Mouse (Mus musculus) stomach, embryonic 16.5 days (tissue): ENCODE data around the gene Glrp1. TPM values are rescaled to one million over a fixed set of nuclear protein-coding genes. Genes with fewer than 3 reads are reported as not detected.

Experiments
- ATAC-seq: fragments of 200-750 bp; cut with Nextera tagmentation; 2 replicates; pipeline ENCODE4 v1.8.0; 2017; ENCODE audit warnings: moderate number of reproducible peaks, moderate TSS enrichment; ENCODE audit not compliant: insufficient read depth, low FRiP score
- H3K27ac ChIP-seq: fragments of 300-500 bp; sonication (generic); 2 replicates; pipeline ENCODE4 v1.5.1; 2014; ENCODE audit warnings: low read length
- H3K27me3 ChIP-seq: fragments of 300-500 bp; sonication (generic); 2 replicates; pipeline ENCODE4 v1.6.1; 2014; ENCODE audit warnings: low read length, control low read depth, mixed read lengths; ENCODE audit not compliant: control insufficient read depth, insufficient read depth
- H3K36me3 ChIP-seq: fragments of 300-500 bp; sonication (generic); 2 replicates; pipeline ENCODE4 v1.6.1; 2014; ENCODE audit warnings: low read length; ENCODE audit not compliant: control insufficient read depth, insufficient read depth
- H3K4me1 ChIP-seq: fragments of 300-500 bp; sonication (generic); 2 replicates; pipeline ENCODE4 v1.6.1; 2014; ENCODE audit warnings: low read length, control low read depth, mixed read lengths; ENCODE audit not compliant: control insufficient read depth, insufficient read depth
- H3K4me2 ChIP-seq: fragments of 300-500 bp; sonication (generic); 2 replicates; pipeline ENCODE4 v1.6.1; 2014; ENCODE audit warnings: low read depth, low read length, mixed read lengths
- H3K4me3 ChIP-seq: fragments of 300-500 bp; sonication (generic); replicated peaks from 2 replicates; pipeline ENCODE4 v1.5.1; 2014; ENCODE audit warnings: mild to moderate bottlenecking, low read length
- H3K9ac ChIP-seq: fragments of 300-500 bp; sonication (generic); 2 replicates; pipeline ENCODE4 v1.6.1; 2014; ENCODE audit warnings: low read length
- H3K9me3 ChIP-seq: fragments of 300-500 bp; sonication (generic); replicated peaks from 2 replicates; pipeline ENCODE4 v1.6.1; 2016; ENCODE audit warnings: low read length, control low read depth; ENCODE audit not compliant: control insufficient read depth
- WGBS: fragments of 180-500 bp; shearing (Covaris S2); extraction: QIAGEN DNeasy Blood & Tissue Kit; methylation state at CpG from one replicate; pipeline ENCODE4 v1.1.7; 2014; 5-methylcytosine and 5-hydroxymethylcytosine counted together
- polyA plus RNA-seq: library from polyadenylated mRNA; unstranded; fragments of >200 nt; fragmentation: Nextera tagmentation; extraction: Ambion mirVana; gene quantifications from 2 replicates; pipeline ENCODE4 v1.2.1, GENCODE M21; 2015

The Glrp1 gene
- polyA plus RNA-seq, 1 experiment from 2014 or later, result 0.09 TPM

DNA sequence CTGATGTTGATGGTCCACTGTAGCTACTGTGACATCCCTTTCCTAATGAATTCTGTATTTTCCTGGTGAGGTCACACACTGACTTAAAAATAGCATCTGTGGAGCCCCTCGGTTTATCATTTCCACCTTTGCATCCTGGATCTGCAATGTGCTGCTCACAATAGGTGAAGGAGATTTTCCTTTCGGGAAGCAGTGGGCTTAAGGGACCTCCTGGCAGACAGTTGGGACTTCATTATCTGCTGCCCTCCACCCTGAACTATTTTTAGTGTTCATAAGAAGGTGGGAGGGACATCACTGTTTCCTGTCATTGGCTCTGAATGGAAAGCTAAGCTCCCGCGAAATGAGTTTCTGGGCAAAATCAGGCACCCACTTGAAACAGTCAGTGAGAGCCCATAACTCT, 20.9 kb downstream of the Glrp1 start:
- 55% methylated on average over 4 of the region's 4 CpGs for WGBS
- H3K4me2 ChIP-seq, result no peak overlapping the region
- no peak for ATAC-seq
- no peaks in the 10 kb centered on the region for H3K36me3 ChIP-seq
- H3K4me1 ChIP-seq, result peaks cover 2% of the 10 kb centered on the region; the same call in 1 of the 2 replicates
- H3K4me3 ChIP-seq, result no peak overlapping the region
- H3K9ac ChIP-seq, result no peak overlapping the region
- H3K9me3 ChIP-seq, result no peaks in the 10 kb centered on the region
- no peak overlapping the region for H3K27ac ChIP-seq
- no peaks in the 10 kb centered on the region for H3K27me3 ChIP-seq

DNA sequence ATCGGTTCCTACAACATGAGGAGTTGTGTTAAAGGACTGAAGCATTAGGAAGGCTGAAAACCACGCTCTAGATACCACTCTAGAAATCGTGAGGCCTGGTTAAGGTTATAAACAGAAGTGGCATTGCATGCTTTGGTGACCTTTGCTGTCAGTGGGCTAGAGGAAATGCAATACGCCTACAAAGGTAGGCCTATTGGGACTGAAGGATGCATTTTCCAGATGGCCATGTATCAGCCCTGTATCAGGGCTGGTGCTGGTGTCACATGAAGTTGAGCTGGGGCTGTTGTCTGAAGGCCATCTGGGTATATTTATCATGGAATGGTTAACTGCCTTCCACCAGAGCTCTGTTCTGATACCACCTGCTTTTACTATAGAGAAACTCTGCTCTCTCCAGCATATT, 23.5 kb downstream of the Glrp1 start:
- Histone ChIP-seq H3K4me3 (no peak overlapping the region), H3K27me3 (no peaks in the 10 kb centered on the region), H3K9me3 (no peaks in the 10 kb centered on the region), H3K4me2 (no peak overlapping the region), H3K4me1 (no peaks in the 10 kb centered on the region), H3K36me3 (no peaks in the 10 kb centered on the region), H3K27ac (no peak overlapping the region), H3K9ac (no peak overlapping the region)
- ATAC-seq, result no peak
- 80% methylated on average over 4 of the region's 4 CpGs for WGBS

DNA sequence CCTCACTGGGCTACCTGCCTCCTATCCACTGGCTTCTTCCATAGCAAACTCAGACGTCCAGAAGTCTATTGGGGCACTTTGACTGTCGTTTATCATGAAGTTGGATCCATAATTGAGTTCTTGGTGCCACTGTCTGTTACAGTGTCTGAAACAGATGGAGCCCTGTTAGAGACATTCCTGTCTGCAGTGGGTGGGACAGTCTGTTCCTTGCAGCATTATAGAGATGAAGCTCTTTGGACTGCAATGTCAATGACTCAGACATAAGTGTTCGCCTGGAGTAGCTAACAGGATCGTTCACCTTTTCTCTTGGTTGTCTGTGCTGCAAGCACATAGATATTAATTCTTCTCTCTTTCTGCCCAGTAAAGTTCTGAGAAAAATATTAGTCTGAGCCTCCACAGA, 25.8 kb downstream of the Glrp1 start:
- ATAC-seq, result no peak

DNA sequence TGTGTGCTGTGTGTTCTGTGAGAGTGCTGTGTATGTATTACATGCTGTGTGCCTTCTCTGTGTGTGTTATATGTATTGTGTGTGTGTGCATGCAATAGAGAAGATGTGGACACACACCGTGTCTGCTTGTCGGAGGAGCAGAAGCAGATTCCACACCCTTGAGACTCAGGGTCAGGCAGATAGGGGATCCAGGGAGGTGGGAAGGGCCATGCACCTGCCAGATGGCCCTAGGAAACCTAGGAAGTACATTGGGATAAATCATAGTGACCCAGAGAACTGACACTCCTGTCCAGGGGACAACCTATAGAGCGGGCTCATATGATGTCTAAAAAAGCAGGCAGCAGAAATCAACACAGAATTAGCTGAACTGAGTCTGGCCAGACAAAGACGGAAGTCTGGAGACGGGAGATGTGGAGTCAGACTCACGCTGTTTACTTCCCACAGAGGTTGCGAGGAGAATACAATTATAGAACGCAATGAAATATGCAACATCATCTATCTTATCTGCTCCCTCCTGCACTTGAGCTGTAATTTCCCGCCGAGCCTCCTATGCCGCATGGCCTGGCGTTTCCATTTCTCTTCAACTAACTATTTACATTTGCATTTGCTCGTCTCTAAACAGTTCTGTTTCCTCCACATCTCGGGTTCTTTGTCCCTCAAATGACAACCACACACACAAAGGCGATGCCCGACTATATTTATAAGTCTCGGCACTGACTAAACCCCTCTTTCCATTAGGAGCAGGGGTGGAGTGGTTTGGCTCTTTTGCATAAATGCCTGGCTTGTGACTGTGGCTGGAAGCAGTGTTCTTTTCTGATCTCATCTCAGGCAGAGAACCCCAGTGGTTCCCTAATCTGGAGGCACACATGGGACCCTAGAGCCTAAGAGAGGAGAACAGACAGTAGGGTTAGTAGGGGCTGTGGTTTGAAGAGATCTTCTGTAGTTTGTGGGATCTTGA, 27.4 kb downstream of the Glrp1 start:
- H3K9me3 ChIP-seq, result no peaks in the 10 kb centered on the region
- no peak overlapping the region for H3K4me3 ChIP-seq
- peak overlapping the region; percentile 7; the same call in 1 of the 2 replicates for H3K4me2 ChIP-seq
- H3K27me3 ChIP-seq, result no peaks in the 10 kb centered on the region
- ATAC-seq, result peak; percentile 47; the same call in 1 of the 2 replicates
- no peak overlapping the region for H3K9ac ChIP-seq
- peak overlapping the region; percentile 38; the same call in 1 of the 2 replicates for H3K27ac ChIP-seq
- 0 out of 2 replicates have a peak, but pooled peaks cover 3% of the 10 kb centered on the region for H3K4me1 ChIP-seq
- no peaks in the 10 kb centered on the region for H3K36me3 ChIP-seq
- WGBS, result 34% methylated on average over 17 of the region's 17 CpGs

More for the DNA sequence above, 25.8 kb downstream of the Glrp1 start:
- Histone ChIP-seq H3K4me2 (no peak overlapping the region), H3K9ac (no peak overlapping the region), H3K27me3 (no peaks in the 10 kb centered on the region), H3K27ac (no peak overlapping the region), H3K36me3 (no peaks in the 10 kb centered on the region), H3K4me3 (no peak overlapping the region), H3K9me3 (no peaks in the 10 kb centered on the region), H3K4me1 (no peaks in the 10 kb centered on the region)
- 68% methylated on average over 4 of the region's 4 CpGs for WGBS

- ATAC-seq, result no peak
- Histone ChIP-seq H3K4me3 (no peak overlapping the region), H3K4me2 (no peak overlapping the region), H3K9me3 (no peaks in the 10 kb centered on the region), H3K36me3 (no peaks in the 10 kb centered on the region), H3K27me3 (no peaks in the 10 kb centered on the region), H3K9ac (no peak overlapping the region), H3K27ac (no peak overlapping the region), H3K4me1 (peaks cover 10% of the 10 kb centered on the region)
- whole genome bisulfite sequencing, result 72% methylated on average over 8 of the region's 8 CpGs
Observed at GRCm38 (mm10) chr1:88480594-88480993, 29.3 kb downstream of the Glrp1 start.

- WGBS, result 47% methylated on average over 2 of the region's 2 CpGs
- Histone ChIP-seq H3K27me3 (no peaks in the 10 kb centered on the region), H3K4me2 (no peak overlapping the region), H3K9ac (no peak overlapping the region), H3K4me3 (no peak overlapping the region), H3K4me1 (peaks cover 28% of the 10 kb centered on the region), H3K27ac (no peak overlapping the region), H3K9me3 (no peaks in the 10 kb centered on the region), H3K36me3 (no peaks in the 10 kb centered on the region)
- no peak for ATAC-seq
Observed at GRCm38 (mm10) chr1:88478205-88478604, 31.7 kb downstream of the Glrp1 start.

- Histone ChIP-seq H3K9ac (no peak overlapping the region), H3K27ac (no peak overlapping the region), H3K36me3 (no peaks in the 10 kb centered on the region), H3K4me1 (peaks cover 28% of the 10 kb centered on the region), H3K9me3 (no peaks in the 10 kb centered on the region), H3K27me3 (no peaks in the 10 kb centered on the region), H3K4me3 (no peak overlapping the region), H3K4me2 (no peak overlapping the region)
- WGBS, result 90% methylated on average over 20 of the region's 20 CpGs
- no peak for ATAC-seq
Observed at GRCm38 (mm10) chr1:88476554-88477085, 33.2 kb downstream of the Glrp1 start.

DNA sequence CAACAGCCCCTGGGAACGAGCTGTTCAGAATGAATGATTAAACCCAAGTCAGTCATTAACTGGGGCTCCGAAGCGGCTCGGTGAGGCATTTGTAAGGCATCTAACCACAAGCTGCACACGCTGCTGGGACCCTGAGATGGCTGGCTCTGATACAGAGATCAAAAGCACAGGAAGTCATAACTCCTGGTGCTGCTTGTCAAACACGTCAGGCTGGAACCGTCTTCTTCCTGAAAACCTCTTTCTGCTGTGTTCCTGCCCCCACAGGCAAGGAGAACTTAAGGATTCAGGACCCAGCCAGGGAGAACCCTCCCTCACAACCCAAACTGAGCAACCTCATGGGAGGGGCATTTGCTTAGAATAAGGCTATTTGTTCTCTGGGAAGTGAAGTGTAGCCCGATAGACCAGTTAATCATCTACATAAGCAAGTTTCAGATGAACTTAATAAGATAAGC, 34.3 kb downstream of the Glrp1 start:
- 8% methylated on average over 8 of the region's 8 CpGs for WGBS
- Histone ChIP-seq H3K27ac (peak overlapping the region; percentile 78), H3K9ac (no peak overlapping the region), H3K4me1 (peaks cover 28% of the 10 kb centered on the region), H3K27me3 (no peaks in the 10 kb centered on the region), H3K36me3 (no peaks in the 10 kb centered on the region), H3K4me3 (no peak overlapping the region), H3K4me2 (no peak overlapping the region), H3K9me3 (no peaks in the 10 kb centered on the region)
- peak; percentile 63 for ATAC-seq

DNA sequence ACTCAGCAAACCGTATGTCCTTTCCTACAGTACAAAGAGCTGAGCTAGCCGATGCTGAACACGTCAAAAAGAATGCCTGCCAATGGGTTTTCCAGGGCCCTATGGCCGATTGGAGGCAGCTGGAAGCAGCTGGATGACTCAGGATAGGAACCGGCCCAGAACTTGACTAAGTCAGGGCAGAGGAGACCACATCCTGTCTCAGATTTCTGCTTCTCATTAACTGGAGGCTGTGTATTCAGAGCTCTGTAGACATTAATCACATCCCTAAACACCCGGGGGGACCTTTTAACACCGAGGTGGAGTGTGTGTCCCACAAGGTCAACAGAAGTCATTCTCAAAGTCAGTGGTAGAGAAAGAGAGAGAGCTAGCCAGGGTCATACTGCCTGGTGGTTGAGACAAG, 35.3 kb downstream of the Glrp1 start:
- WGBS, result 17% methylated on average over 7 of the region's 7 CpGs

More for the DNA sequence above, 35.3 kb downstream of the Glrp1 start:
- H3K27me3 ChIP-seq, result no peaks in the 10 kb centered on the region
- no peaks in the 10 kb centered on the region for H3K36me3 ChIP-seq
- H3K9me3 ChIP-seq, result no peaks in the 10 kb centered on the region
- peak overlapping the region; percentile 78 for H3K27ac ChIP-seq
- ATAC-seq, result peak; percentile 76
- H3K4me1 ChIP-seq, result peaks cover 28% of the 10 kb centered on the region
- H3K4me2 ChIP-seq, result no peak overlapping the region
- H3K4me3 ChIP-seq, result no peak overlapping the region
- H3K9ac ChIP-seq, result no peak overlapping the region
